Mouse (Mus musculus): ENCODE data around the gene Cdk6.

GRCm38 (mm10) chr5:3381795-3382194, 40.5 kb downstream of the Cdk6 start:
- no peak for TF ChIP-seq SMC3 (IDR thresholded peaks at IDR 0.05; ENCODE audit: low read depth, low read length)
- TF ChIP-seq SIN3A (IDR thresholded peaks at IDR 0.05; ENCODE audit: low read length) = no peak
- no peak for TF ChIP-seq CTCF (conservative IDR thresholded peaks at IDR 0.05 in 1 of 2, IDR thresholded peaks at IDR 0.05 in 1 of 2; ENCODE audit: low read depth in 2 of 2, low read length in 2 of 2)
- no peak for TF ChIP-seq POLR2AphosphoS2 (IDR thresholded peaks at IDR 0.05; ENCODE audit: low read depth, low read length)
- TF ChIP-seq EP300 (IDR thresholded peaks at IDR 0.05; ENCODE audit: low read length) = no peak
- no peak for TF ChIP-seq TBP (conservative IDR thresholded peaks at IDR 0.05; ENCODE audit: low read depth, low read length)
- TF ChIP-seq BHLHE40 (IDR thresholded peaks at IDR 0.05; ENCODE audit: low read depth, low read length) = no peak
- TF ChIP-seq MAZ (IDR thresholded peaks at IDR 0.05; ENCODE audit: low read depth, low read length) = no peak
- no peak for TF ChIP-seq ZNF384 (IDR thresholded peaks at IDR 0.05; ENCODE audit: low read depth, low read length)
- no peak for TF ChIP-seq KAT2A (IDR thresholded peaks at IDR 0.05; ENCODE audit: insufficient replicate concordance, low read length)
- TF ChIP-seq ZMIZ1 (IDR thresholded peaks at IDR 0.05; ENCODE audit: low read depth, low read length) = no peak
- no peak for TF ChIP-seq MXI1 (IDR thresholded peaks at IDR 0.05; ENCODE audit: low read depth, low read length)

Data from CH12.LX (cell line).